Mouse (Mus musculus): ENCODE results near the gene Atp2c2. TPM values are rescaled to one million over a fixed set of nuclear protein-coding genes. Genes with fewer than 3 reads are reported as not detected.
A peak's percentile ranks its signal among the peaks of the same experiment; 100 is the strongest.

The Atp2c2 gene
- total and polyA plus RNA-seq, 2 experiments from 2014 or later, result 0.26 to 0.98 TPM

DNA sequence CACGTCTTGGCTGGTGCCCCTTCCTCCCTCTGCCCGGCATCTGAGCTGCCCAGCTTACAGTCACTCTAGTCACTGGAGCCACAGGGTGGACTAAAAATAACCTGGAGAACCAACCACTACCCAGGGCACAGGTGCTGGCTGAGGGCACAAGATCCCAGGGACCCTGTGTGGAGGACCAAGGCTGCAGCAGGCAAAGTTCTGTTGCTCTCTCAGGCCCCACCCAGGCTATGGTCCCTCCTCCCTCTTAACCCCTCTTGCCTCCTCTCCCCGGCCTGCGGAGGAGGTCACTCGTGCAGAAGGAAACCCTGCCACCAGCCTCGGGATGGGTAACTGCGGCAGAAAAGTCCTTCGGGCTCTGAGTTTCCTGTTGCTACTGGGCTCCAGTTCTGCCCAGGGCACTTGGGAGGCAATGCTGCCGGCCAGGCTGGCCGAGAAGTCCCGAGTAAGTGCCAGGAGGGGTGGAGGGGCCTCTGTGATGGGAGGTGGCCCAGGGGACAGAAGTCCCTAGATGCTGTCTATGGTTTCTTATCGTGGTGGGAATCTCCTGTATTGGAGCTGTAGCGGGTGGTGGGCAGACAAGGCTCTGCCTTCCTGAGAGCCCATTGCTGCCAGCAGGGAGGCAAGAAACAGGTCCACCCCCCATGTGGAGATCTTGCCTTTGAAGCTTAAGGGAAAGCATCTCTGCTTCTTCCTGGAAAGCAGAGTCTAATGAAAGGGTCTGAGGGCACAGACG, 33.4 kb upstream of the Atp2c2 start, which contains the start of gene Wfdc1:
TSS of gene Wfdc1 (plus strand) at position 147 of the 733 bp plus-strand sequence.
- no peak within 1 kb of the TSS; the same call in 1 of the 2 replicates for H3K4me3 ChIP-seq (ENCODE audit: low read length)
- no peak for TF ChIP-seq CTCF (IDR thresholded peaks at IDR 0.05; ENCODE audit: low read depth)
- H3K36me3 ChIP-seq (ENCODE audit: insufficient read depth, low read length), result no peaks in the 10 kb centered on the region
- no peaks in the 10 kb centered on the region for H3K27me3 ChIP-seq (ENCODE audit: insufficient read depth, low read length)
- H3K9ac ChIP-seq (replicated peaks; ENCODE audit: low read length), result no peak within 1 kb of the TSS
- no peaks in the 10 kb centered on the region for H3K9me3 ChIP-seq (ENCODE audit: low read length)
- peak within 1 kb of the TSS; percentile 19 for H3K4me2 ChIP-seq (ENCODE audit: low read depth, low read length)
- WGBS, result 19% methylated on average over 13 of the region's 14 CpGs
- no peak for DNase-seq (ENCODE audit: low spot score)
- ATAC-seq, result no peak
- no peak within 1 kb of the TSS for H3K27ac ChIP-seq
- H3K4me1 ChIP-seq (ENCODE audit: insufficient read depth, low read length), result no peaks in the 10 kb centered on the region

DNA sequence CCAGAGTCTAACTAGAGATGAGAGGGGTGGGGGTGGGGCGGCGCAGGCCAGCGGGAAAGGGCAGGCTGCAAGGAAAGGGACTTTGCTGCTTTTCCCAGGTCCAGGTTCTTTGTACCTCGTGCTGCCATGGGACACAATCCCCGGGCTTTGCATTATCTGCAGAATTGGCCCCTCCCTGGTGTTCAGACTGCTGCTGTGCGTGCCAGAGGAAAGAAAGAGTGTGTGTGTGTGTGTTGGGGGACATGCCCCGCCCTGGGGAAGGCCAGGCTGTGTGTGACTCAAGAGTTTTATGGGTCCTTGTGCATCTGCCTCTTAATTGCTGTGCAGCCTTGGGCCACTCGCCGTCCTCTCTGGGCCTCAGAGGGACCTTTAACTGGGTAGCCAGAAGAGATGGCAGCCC, 31.4 kb upstream of the Atp2c2 start:
- no peak overlapping the region for H3K4me3 ChIP-seq (ENCODE audit: low read length)
- no peaks in the 10 kb centered on the region for H3K36me3 ChIP-seq (ENCODE audit: insufficient read depth, low read length)
- ATAC-seq (no peak), DNase-seq (ENCODE audit: low spot score) (no peak)
- TF ChIP-seq CTCF (IDR thresholded peaks at IDR 0.05; ENCODE audit: low read depth), result no peak
- H3K9ac ChIP-seq (replicated peaks; ENCODE audit: low read length), result no peak overlapping the region
- no peak overlapping the region for H3K27ac ChIP-seq
- no peak overlapping the region for H3K4me2 ChIP-seq (ENCODE audit: low read depth, low read length)
- no peaks in the 10 kb centered on the region for H3K4me1 ChIP-seq (ENCODE audit: insufficient read depth, low read length)
- H3K9me3 ChIP-seq (ENCODE audit: low read length), result no peaks in the 10 kb centered on the region
- WGBS, result 59% methylated on average over 9 of the region's 9 CpGs
- H3K27me3 ChIP-seq (ENCODE audit: insufficient read depth, low read length), result no peaks in the 10 kb centered on the region

DNA sequence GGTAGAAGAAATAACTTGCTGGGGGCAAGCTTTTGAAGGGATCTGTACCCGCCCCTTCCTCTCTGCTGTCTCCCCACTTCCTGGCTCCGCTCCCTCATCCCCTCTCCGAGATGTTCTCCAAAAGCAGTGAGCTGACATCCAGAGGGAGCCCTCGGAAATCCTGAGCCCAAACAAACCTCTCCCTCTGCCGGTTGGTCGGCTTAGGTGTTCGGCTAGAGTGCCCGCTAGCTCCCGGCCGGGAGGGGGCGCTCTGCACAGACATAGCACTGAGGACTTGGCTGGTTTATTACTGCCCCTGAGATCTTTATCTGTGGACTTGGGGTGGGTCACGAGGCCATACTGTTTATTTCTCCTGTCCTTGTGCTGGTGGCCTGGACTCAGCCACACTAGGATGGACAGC, 30.5 kb upstream of the Atp2c2 start:
- Histone ChIP-seq H3K9ac (replicated peaks; ENCODE audit: low read length) (no peak overlapping the region), H3K36me3 (ENCODE audit: insufficient read depth, low read length) (no peaks in the 10 kb centered on the region), H3K27ac (no peak overlapping the region), H3K9me3 (ENCODE audit: low read length) (no peaks in the 10 kb centered on the region), H3K4me1 (ENCODE audit: insufficient read depth, low read length) (no peaks in the 10 kb centered on the region), H3K27me3 (ENCODE audit: insufficient read depth, low read length) (no peaks in the 10 kb centered on the region), H3K4me2 (ENCODE audit: low read depth, low read length) (no peak overlapping the region), H3K4me3 (ENCODE audit: low read length) (no peak overlapping the region)
- TF ChIP-seq CTCF (IDR thresholded peaks at IDR 0.05; ENCODE audit: low read depth), result peak; percentile 49
- no peak for ATAC-seq
- no peak for DNase-seq (ENCODE audit: low spot score)
- 62% methylated on average over 12 of the region's 12 CpGs for WGBS

DNA sequence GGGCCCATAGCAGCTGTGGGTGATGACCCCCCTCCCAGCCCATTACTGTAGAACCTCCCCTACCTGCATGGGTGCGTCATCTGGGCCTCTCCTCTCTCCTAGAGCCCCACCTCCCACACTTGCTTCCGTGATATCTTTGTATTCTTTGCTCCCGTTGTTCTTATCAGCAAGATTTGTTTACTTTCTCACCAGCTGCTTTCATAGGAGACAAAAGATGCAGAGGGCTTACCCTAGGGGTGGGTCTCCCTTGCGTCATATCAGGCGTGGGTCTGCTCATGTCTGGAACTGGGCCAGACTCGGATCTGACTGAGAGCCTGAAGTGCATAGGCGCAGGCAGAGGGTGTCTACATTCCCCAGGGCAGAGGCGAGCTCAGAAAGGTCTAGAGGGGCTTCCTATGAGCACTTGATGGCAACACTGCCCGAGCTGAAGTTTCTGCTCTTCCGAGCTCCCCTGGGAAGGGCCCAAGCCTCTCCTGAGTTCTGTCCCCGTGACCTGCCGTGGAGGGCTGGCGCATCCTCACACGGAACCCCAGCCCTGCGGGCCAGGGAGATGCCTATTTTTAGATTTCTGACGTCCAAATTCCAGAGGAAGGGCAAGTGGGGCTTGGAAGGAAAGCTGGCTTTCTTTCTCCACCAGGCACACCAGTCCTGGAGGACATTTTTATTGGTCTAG, 29.3 kb upstream of the Atp2c2 start:
- WGBS, result 62% methylated on average over 16 of the region's 16 CpGs
- Histone ChIP-seq H3K9me3 (ENCODE audit: low read length) (no peaks in the 10 kb centered on the region), H3K27me3 (ENCODE audit: insufficient read depth, low read length) (no peaks in the 10 kb centered on the region), H3K4me1 (ENCODE audit: insufficient read depth, low read length) (no peaks in the 10 kb centered on the region), H3K4me3 (ENCODE audit: low read length) (no peak overlapping the region), H3K27ac (no peak overlapping the region), H3K9ac (replicated peaks; ENCODE audit: low read length) (no peak overlapping the region), H3K4me2 (ENCODE audit: low read depth, low read length) (no peak overlapping the region), H3K36me3 (ENCODE audit: insufficient read depth, low read length) (no peaks in the 10 kb centered on the region)
- TF ChIP-seq CTCF (IDR thresholded peaks at IDR 0.05; ENCODE audit: low read depth), result no peak
- ATAC-seq (no peak), DNase-seq (ENCODE audit: low spot score) (no peak)

DNA sequence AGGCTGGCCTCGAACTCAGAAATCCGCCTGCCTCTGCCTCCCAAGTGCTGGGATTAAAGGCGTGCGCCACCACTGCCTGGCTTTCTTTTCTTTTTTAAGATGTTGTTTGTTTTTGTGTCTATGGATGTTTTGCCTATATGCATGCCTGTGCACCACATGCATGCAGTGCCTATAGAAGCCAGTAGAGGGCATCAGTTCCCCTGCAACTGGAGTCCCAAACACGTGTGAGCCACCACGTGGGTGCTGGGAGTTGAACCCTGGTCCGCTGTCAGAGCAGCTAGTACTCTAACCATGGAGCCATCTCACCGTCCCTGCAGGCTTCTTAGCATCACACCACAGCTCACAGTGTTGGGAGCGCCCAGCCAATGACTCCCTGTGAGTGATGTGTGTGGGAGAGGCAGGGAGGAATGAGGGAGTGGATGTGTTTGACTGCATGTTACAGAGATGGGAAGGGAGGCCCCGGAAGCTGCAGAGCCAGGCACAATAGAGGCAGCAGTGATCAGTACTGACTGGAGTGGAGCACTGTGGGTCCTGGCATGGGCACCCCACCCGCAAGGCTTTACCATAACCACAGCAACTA, 25.7 kb upstream of the Atp2c2 start:
- no peak overlapping the region for H3K27ac ChIP-seq
- H3K9me3 ChIP-seq (ENCODE audit: low read length), result no peaks in the 10 kb centered on the region
- no peaks in the 10 kb centered on the region for H3K4me1 ChIP-seq (ENCODE audit: insufficient read depth, low read length)
- DNase-seq (ENCODE audit: low spot score) (no peak), ATAC-seq (no peak)
- H3K36me3 ChIP-seq (ENCODE audit: insufficient read depth, low read length), result no peaks in the 10 kb centered on the region
- TF ChIP-seq CTCF (IDR thresholded peaks at IDR 0.05; ENCODE audit: low read depth), result peak; percentile 46
- H3K9ac ChIP-seq (replicated peaks; ENCODE audit: low read length), result no peak overlapping the region
- H3K4me3 ChIP-seq (ENCODE audit: low read length), result no peak overlapping the region
- H3K27me3 ChIP-seq (ENCODE audit: insufficient read depth, low read length), result no peaks in the 10 kb centered on the region
- no peak overlapping the region for H3K4me2 ChIP-seq (ENCODE audit: low read depth, low read length)
- WGBS, result 82% methylated on average over 9 of the region's 11 CpGs

DNA sequence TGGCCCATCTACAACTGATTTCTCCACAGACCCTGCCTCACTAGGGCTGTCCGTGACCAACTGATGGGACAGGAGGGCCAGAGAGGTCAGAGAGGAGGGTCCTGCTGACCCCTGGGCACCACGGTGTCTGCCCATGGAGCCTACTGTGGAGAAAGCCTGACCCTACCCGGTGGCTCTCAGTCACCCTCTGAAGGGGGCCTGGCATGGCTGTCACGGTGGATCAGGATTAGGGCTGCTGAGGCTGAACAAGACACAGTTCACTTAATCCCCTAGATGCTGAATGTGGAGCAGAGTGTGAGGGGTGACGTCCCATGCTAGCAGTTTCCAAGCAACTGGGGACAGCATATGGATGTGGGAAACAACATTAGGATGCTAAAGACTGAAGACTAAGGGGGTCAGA, 24.4 kb upstream of the Atp2c2 start:
- 58% methylated on average over 5 of the region's 5 CpGs for WGBS
- H3K36me3 ChIP-seq (ENCODE audit: insufficient read depth, low read length), result no peaks in the 10 kb centered on the region
- no peak overlapping the region for H3K4me3 ChIP-seq (ENCODE audit: low read length)
- TF ChIP-seq CTCF (IDR thresholded peaks at IDR 0.05; ENCODE audit: low read depth), result no peak
- H3K9ac ChIP-seq (replicated peaks; ENCODE audit: low read length), result no peak overlapping the region
- no peaks in the 10 kb centered on the region for H3K9me3 ChIP-seq (ENCODE audit: low read length)
- no peak for ATAC-seq
- H3K27me3 ChIP-seq (ENCODE audit: insufficient read depth, low read length), result no peaks in the 10 kb centered on the region
- no peak for DNase-seq (ENCODE audit: low spot score)
- no peak overlapping the region for H3K4me2 ChIP-seq (ENCODE audit: low read depth, low read length)
- no peak overlapping the region for H3K27ac ChIP-seq
- no peaks in the 10 kb centered on the region for H3K4me1 ChIP-seq (ENCODE audit: insufficient read depth, low read length)
